Mouse (Mus musculus): ENCODE measurements at regions not wholly inside any gene's neighbourhood (a gene's known extent, or its start where the extent isn't known, plus 50 kb on each side); places are given as distances from the start of the nearest gene placed in this dataset.

- Histone ChIP-seq H3K27ac (replicated peaks) (no peak overlapping the region), H3K9me3 (no peaks in the 10 kb centered on the region), H3K4me3 (no peak overlapping the region), H3K36me3 (replicated peaks) (no peaks in the 10 kb centered on the region), H3K4me1 (no peaks in the 10 kb centered on the region), H3K27me3 (replicated peaks; ENCODE audit: low read depth, poor library complexity, severe bottlenecking) (no peaks in the 10 kb centered on the region)
- no peak for DNase-seq (ENCODE audit: low spot score)
- 83% methylated on average over 1 of the region's 1 CpGs for WGBS
Observed at GRCm38 (mm10) chr3:18641688-18642087, 693.5 kb downstream of the Cypt12 start.

- Histone ChIP-seq H3K36me3 (replicated peaks) (no peaks in the 10 kb centered on the region), H3K27ac (replicated peaks) (no peak overlapping the region), H3K4me3 (no peak overlapping the region), H3K4me1 (no peaks in the 10 kb centered on the region), H3K9me3 (no peaks in the 10 kb centered on the region), H3K27me3 (replicated peaks; ENCODE audit: low read depth, poor library complexity, severe bottlenecking) (no peaks in the 10 kb centered on the region)
- DNase-seq (ENCODE audit: low spot score): no peak
- 80% methylated on average over 4 of the region's 4 CpGs for WGBS
Observed at GRCm38 (mm10) chr3:18643408-18644035, 695.3 kb downstream of the Cypt12 start.

- no peaks in the 10 kb centered on the region for H3K27me3 ChIP-seq (replicated peaks; ENCODE audit: low read depth, poor library complexity, severe bottlenecking)
- no peaks in the 10 kb centered on the region for H3K9me3 ChIP-seq
- no peak overlapping the region for H3K4me3 ChIP-seq
- 45% methylated on average over 7 of the region's 7 CpGs for WGBS
- H3K27ac ChIP-seq (replicated peaks): no peak overlapping the region
- H3K36me3 ChIP-seq (replicated peaks): no peaks in the 10 kb centered on the region
- no peaks in the 10 kb centered on the region for H3K4me1 ChIP-seq
- no peak for DNase-seq (ENCODE audit: low spot score)
Observed at GRCm38 (mm10) chr3:18645481-18645880, 697.3 kb downstream of the Cypt12 start.

- Histone ChIP-seq H3K9me3 (no peaks in the 10 kb centered on the region), H3K36me3 (replicated peaks) (no peaks in the 10 kb centered on the region), H3K27me3 (replicated peaks; ENCODE audit: low read depth, poor library complexity, severe bottlenecking) (no peaks in the 10 kb centered on the region), H3K4me1 (no peaks in the 10 kb centered on the region), H3K4me3 (no peak overlapping the region), H3K27ac (replicated peaks) (no peak overlapping the region)
- DNase-seq (ENCODE audit: low spot score): peak; percentile 10
- WGBS: 28% methylated on average over 7 of the region's 7 CpGs
Observed at GRCm38 (mm10) chr3:18645927-18646326, 697.7 kb downstream of the Cypt12 start.

GRCm38 (mm10) chr3:18653557-18653956 is 705.3 kb downstream of the Cypt12 start:
- no peak for DNase-seq (ENCODE audit: low spot score)

GRCm38 (mm10) chr3:18665738-18666137 is 717.5 kb downstream of the Cypt12 start:
- Histone ChIP-seq H3K4me3 (no peak overlapping the region), H3K27me3 (replicated peaks; ENCODE audit: low read depth, poor library complexity, severe bottlenecking) (no peaks in the 10 kb centered on the region), H3K9me3 (no peaks in the 10 kb centered on the region), H3K4me1 (0 out of 2 replicates have a peak, but pooled peaks cover 3% of the 10 kb centered on the region), H3K27ac (replicated peaks) (no peak overlapping the region), H3K36me3 (replicated peaks) (no peaks in the 10 kb centered on the region)
- 22% methylated on average over 2 of the region's 2 CpGs for WGBS
- no peak for DNase-seq (ENCODE audit: low spot score)

More at GRCm38 (mm10) chr3:18653557-18653956, 705.3 kb downstream of the Cypt12 start:
- Histone ChIP-seq H3K36me3 (replicated peaks) (no peaks in the 10 kb centered on the region), H3K4me1 (no peaks in the 10 kb centered on the region), H3K4me3 (no peak overlapping the region), H3K27ac (replicated peaks) (no peak overlapping the region), H3K27me3 (replicated peaks; ENCODE audit: low read depth, poor library complexity, severe bottlenecking) (no peaks in the 10 kb centered on the region), H3K9me3 (no peaks in the 10 kb centered on the region)
- 87% methylated on average over 1 of the region's 1 CpGs for WGBS

- H3K27ac ChIP-seq (replicated peaks): no peak overlapping the region
- H3K9me3 ChIP-seq: no peaks in the 10 kb centered on the region
- WGBS: 96% methylated on average over 4 of the region's 4 CpGs
- no peak overlapping the region for H3K4me3 ChIP-seq
- H3K4me1 ChIP-seq: 0 out of 2 replicates have a peak, but pooled peaks cover 3% of the 10 kb centered on the region
- no peak for DNase-seq (ENCODE audit: low spot score)
- H3K36me3 ChIP-seq (replicated peaks): no peaks in the 10 kb centered on the region
- no peaks in the 10 kb centered on the region for H3K27me3 ChIP-seq (replicated peaks; ENCODE audit: low read depth, poor library complexity, severe bottlenecking)
Observed at GRCm38 (mm10) chr3:18667726-18668125, 719.5 kb downstream of the Cypt12 start.

GRCm38 (mm10) chr3:18668936-18669335 is 720.7 kb downstream of the Cypt12 start:
- no peak overlapping the region for H3K27ac ChIP-seq (replicated peaks)
- no peaks in the 10 kb centered on the region for H3K9me3 ChIP-seq
- 0 out of 2 replicates have a peak, but pooled peaks cover 3% of the 10 kb centered on the region for H3K4me1 ChIP-seq
- 87% methylated on average over 3 of the region's 3 CpGs for WGBS
- H3K4me3 ChIP-seq: no peak overlapping the region
- H3K36me3 ChIP-seq (replicated peaks): no peaks in the 10 kb centered on the region
- no peaks in the 10 kb centered on the region for H3K27me3 ChIP-seq (replicated peaks; ENCODE audit: low read depth, poor library complexity, severe bottlenecking)
- DNase-seq (ENCODE audit: low spot score): no peak

- Histone ChIP-seq H3K9me3 (no peaks in the 10 kb centered on the region), H3K4me1 (0 out of 2 replicates have a peak, but pooled peaks cover 3% of the 10 kb centered on the region), H3K4me3 (no peak overlapping the region), H3K36me3 (replicated peaks) (no peaks in the 10 kb centered on the region), H3K27me3 (replicated peaks; ENCODE audit: low read depth, poor library complexity, severe bottlenecking) (no peaks in the 10 kb centered on the region), H3K27ac (replicated peaks) (no peak overlapping the region)
- DNase-seq (ENCODE audit: low spot score): no peak
- WGBS: 89% methylated on average over 5 of the region's 5 CpGs
Observed at GRCm38 (mm10) chr3:18670203-18670700, 722.0 kb downstream of the Cypt12 start.

GRCm38 (mm10) chr3:18671681-18672080 is 723.5 kb downstream of the Cypt12 start:
- H3K4me1 ChIP-seq: no peaks in the 10 kb centered on the region
- DNase-seq (ENCODE audit: low spot score): no peak
- 89% methylated on average over 1 of the region's 1 CpGs for WGBS
- no peak overlapping the region for H3K4me3 ChIP-seq
- no peaks in the 10 kb centered on the region for H3K9me3 ChIP-seq
- H3K36me3 ChIP-seq (replicated peaks): no peaks in the 10 kb centered on the region
- no peak overlapping the region for H3K27ac ChIP-seq (replicated peaks)
- no peaks in the 10 kb centered on the region for H3K27me3 ChIP-seq (replicated peaks; ENCODE audit: low read depth, poor library complexity, severe bottlenecking)

- no peaks in the 10 kb centered on the region for H3K4me1 ChIP-seq
- no peak for DNase-seq (ENCODE audit: low spot score)
- no peaks in the 10 kb centered on the region for H3K9me3 ChIP-seq
- no peaks in the 10 kb centered on the region for H3K36me3 ChIP-seq (replicated peaks)
- no peaks in the 10 kb centered on the region for H3K27me3 ChIP-seq (replicated peaks; ENCODE audit: low read depth, poor library complexity, severe bottlenecking)
- H3K4me3 ChIP-seq: no peak overlapping the region
- no peak overlapping the region for H3K27ac ChIP-seq (replicated peaks)
- WGBS: 90% methylated on average over 6 of the region's 6 CpGs
Observed at GRCm38 (mm10) chr3:18683346-18684101, 735.3 kb downstream of the Cypt12 start.

- no peaks in the 10 kb centered on the region for H3K27me3 ChIP-seq (replicated peaks; ENCODE audit: low read depth, poor library complexity, severe bottlenecking)
- DNase-seq (ENCODE audit: low spot score): no peak
- 60% methylated on average over 4 of the region's 4 CpGs for WGBS
- no peaks in the 10 kb centered on the region for H3K9me3 ChIP-seq
- H3K27ac ChIP-seq (replicated peaks): no peak overlapping the region
- no peak overlapping the region for H3K4me3 ChIP-seq
- no peaks in the 10 kb centered on the region for H3K36me3 ChIP-seq (replicated peaks)
- peaks cover 8% of the 10 kb centered on the region; the same call in 1 of the 2 replicates for H3K4me1 ChIP-seq
Observed at GRCm38 (mm10) chr3:18695113-18695792, 747.0 kb downstream of the Cypt12 start.
